Mouse (Mus musculus): ENCODE results near the gene St8sia1. TPM values are rescaled to one million over a fixed set of nuclear protein-coding genes. Genes with fewer than 3 reads are reported as not detected.
A peak's percentile ranks its signal among the peaks of the same experiment; 100 is the strongest.
"Not testable (repeated sequence)": the region's sequence is repeated elsewhere in the genome, so short reads cannot be mapped to it uniquely, and the experiment has no call there.

Gene St8sia1
- polyA plus RNA-seq (2014; fragmentation: Nextera tagmentation; extraction: Ambion mirVana) = 3.6 and 5.2 TPM in 2 replicates

DNA sequence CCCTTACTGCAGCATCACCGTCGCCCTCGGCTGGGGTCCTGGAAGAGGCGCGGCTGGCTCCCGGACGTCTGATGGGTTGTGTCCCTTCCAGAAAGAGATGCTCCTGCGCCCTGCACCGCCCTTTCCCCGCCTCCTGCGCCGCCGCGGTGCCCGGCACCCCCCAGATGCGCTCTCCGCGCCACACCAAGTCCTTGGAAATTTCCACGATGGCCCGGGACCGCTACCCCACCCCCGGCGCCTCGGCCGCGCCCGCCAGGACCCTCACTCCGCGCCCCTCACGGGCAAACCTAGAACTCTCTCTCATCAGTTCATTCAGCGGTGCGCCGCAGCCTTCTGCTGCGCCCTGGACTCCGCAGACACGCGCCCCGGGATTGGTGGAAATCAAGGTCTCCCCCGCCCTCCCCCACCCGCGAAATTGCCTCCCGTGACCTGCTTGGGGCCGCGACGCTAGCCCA lies at the start of gene St8sia1:
TSS of gene St8sia1 (minus strand) at position 377 of the 455 bp plus-strand sequence.
- H3K4me1 ChIP-seq (ENCODE audit: control insufficient read depth, insufficient read depth, low read length) = 0 out of 2 replicates have a peak, but pooled peaks cover 5% of the 10 kb centered on the region
- H3K27ac ChIP-seq (ENCODE audit: low read depth, low read length) = peak within 1 kb of the TSS; percentile 29; the same call in 1 of the 2 replicates
- H3K9ac ChIP-seq (ENCODE audit: low read depth, low read length) = peak within 1 kb of the TSS; percentile 70
- ATAC-seq (replicated peaks; ENCODE audit: insufficient number of reproducible peaks, low FRiP score, low TSS enrichment) = peak; percentile 62
- H3K27me3 ChIP-seq (ENCODE audit: control insufficient read depth, insufficient read depth, low read length) = peaks cover 11% of the 10 kb centered on the region
- H3K4me3 ChIP-seq (ENCODE audit: low read depth, low read length) = peak within 1 kb of the TSS; percentile 66
- no peaks in the 10 kb centered on the region for H3K36me3 ChIP-seq (ENCODE audit: control insufficient read depth, insufficient read depth, low read length)
- H3K9me3 ChIP-seq (replicated peaks; ENCODE audit: control insufficient read depth, low read length) = peaks cover 2% of the 10 kb centered on the region; the same call in 1 of the 2 replicates
- H3K4me2 ChIP-seq = peak within 1 kb of the TSS; percentile 97
- WGBS (ENCODE audit: insufficient replicate concordance) = under 1% methylated on average over 45 of the region's 45 CpGs

GRCm38 (mm10) chr6:143012513-143013215 lies 48.4 kb upstream of the St8sia1 start:
- Histone ChIP-seq H3K36me3 (ENCODE audit: control insufficient read depth, insufficient read depth, low read length) (peaks cover 4% of the 10 kb centered on the region; the same call in 1 of the 2 replicates), H3K4me3 (ENCODE audit: low read depth, low read length) (no peak overlapping the region), H3K4me2 (no peak overlapping the region), H3K27me3 (ENCODE audit: control insufficient read depth, insufficient read depth, low read length) (no peaks in the 10 kb centered on the region), H3K4me1 (ENCODE audit: control insufficient read depth, insufficient read depth, low read length) (no peaks in the 10 kb centered on the region), H3K9ac (ENCODE audit: low read depth, low read length) (no peak overlapping the region), H3K9me3 (replicated peaks; ENCODE audit: control insufficient read depth, low read length) (no peaks in the 10 kb centered on the region), H3K27ac (ENCODE audit: low read depth, low read length) (no peak overlapping the region)
- ATAC-seq (replicated peaks; ENCODE audit: insufficient number of reproducible peaks, low FRiP score, low TSS enrichment) = no peak
- 88% methylated on average over 15 of the region's 15 CpGs for WGBS (ENCODE audit: insufficient replicate concordance)

DNA sequence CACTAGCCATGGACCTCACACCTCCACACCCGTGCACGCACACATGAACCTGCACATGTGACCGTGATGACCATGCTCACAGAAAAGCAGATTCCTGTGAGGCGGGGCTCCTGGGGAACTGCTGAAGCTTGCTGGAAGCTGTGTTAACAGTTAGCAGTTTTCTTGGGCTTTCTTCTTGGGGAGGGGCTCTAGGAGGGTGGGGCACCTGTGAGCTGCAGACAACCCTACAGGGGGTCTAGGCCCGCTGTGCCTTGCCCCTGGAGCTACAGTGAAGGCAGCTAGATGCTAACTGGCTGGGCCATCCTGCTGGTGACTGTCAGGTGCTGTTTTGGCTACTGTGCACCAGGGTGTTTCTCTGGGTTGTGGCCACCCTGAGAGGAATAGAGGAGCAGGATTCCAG lies 44.6 kb upstream of the St8sia1 start:
- H3K4me2 ChIP-seq = no peak overlapping the region
- no peak for ATAC-seq (replicated peaks; ENCODE audit: insufficient number of reproducible peaks, low FRiP score, low TSS enrichment)
- H3K4me1 ChIP-seq (ENCODE audit: control insufficient read depth, insufficient read depth, low read length) = no peaks in the 10 kb centered on the region
- 74% methylated on average over 5 of the region's 5 CpGs for WGBS (ENCODE audit: insufficient replicate concordance)
- no peak overlapping the region for H3K4me3 ChIP-seq (ENCODE audit: low read depth, low read length)
- no peak overlapping the region for H3K27ac ChIP-seq (ENCODE audit: low read depth, low read length)
- H3K36me3 ChIP-seq (ENCODE audit: control insufficient read depth, insufficient read depth, low read length) = peaks cover 4% of the 10 kb centered on the region; the same call in 1 of the 2 replicates
- no peaks in the 10 kb centered on the region; the same call in 1 of the 2 replicates for H3K9me3 ChIP-seq (replicated peaks; ENCODE audit: control insufficient read depth, low read length)
- H3K9ac ChIP-seq (ENCODE audit: low read depth, low read length) = no peak overlapping the region
- no peaks in the 10 kb centered on the region for H3K27me3 ChIP-seq (ENCODE audit: control insufficient read depth, insufficient read depth, low read length)

GRCm38 (mm10) chr6:143005209-143005608 lies 41.0 kb upstream of the St8sia1 start:
- H3K4me1 ChIP-seq (ENCODE audit: control insufficient read depth, insufficient read depth, low read length); ATAC-seq (replicated peaks; ENCODE audit: insufficient number of reproducible peaks, low FRiP score, low TSS enrichment); H3K36me3 ChIP-seq (ENCODE audit: control insufficient read depth, insufficient read depth, low read length); H3K4me3 ChIP-seq (ENCODE audit: low read depth, low read length); H3K9me3 ChIP-seq (replicated peaks; ENCODE audit: control insufficient read depth, low read length); H3K9ac ChIP-seq (ENCODE audit: low read depth, low read length); H3K4me2 ChIP-seq; H3K27me3 ChIP-seq (ENCODE audit: control insufficient read depth, insufficient read depth, low read length); H3K27ac ChIP-seq (ENCODE audit: low read depth, low read length): not testable (repeated sequence)
- WGBS (ENCODE audit: insufficient replicate concordance) = 84% methylated on average over 9 of the region's 9 CpGs

DNA sequence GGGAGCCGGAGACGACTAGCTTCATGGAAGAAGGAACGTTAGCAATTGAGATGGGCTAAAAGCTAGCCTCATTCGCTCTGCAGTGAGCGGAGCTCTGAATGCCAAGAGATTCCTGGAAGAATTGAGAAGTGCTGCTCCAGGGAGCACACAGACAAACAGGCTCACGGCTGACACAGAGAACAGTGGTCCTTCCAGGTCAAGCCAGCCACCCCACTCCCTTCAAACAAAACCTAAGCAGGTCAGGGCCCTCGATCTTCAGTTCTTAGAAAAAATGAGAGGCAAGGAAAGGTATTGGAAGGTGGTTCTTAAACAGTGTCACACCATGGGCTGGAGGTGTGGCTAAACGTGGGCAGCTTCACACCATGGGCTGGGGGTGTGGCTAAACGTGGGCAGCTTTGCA lies 40.5 kb upstream of the St8sia1 start:
- H3K27ac ChIP-seq (ENCODE audit: low read depth, low read length) = no peak overlapping the region
- no peak overlapping the region for H3K4me3 ChIP-seq (ENCODE audit: low read depth, low read length)
- 0 out of 2 replicates have a peak, but pooled peaks cover 2% of the 10 kb centered on the region for H3K4me1 ChIP-seq (ENCODE audit: control insufficient read depth, insufficient read depth, low read length)
- H3K4me2 ChIP-seq = no peak overlapping the region
- no peaks in the 10 kb centered on the region; the same call in 1 of the 2 replicates for H3K9me3 ChIP-seq (replicated peaks; ENCODE audit: control insufficient read depth, low read length)
- no peaks in the 10 kb centered on the region for H3K27me3 ChIP-seq (ENCODE audit: control insufficient read depth, insufficient read depth, low read length)
- no peak overlapping the region for H3K9ac ChIP-seq (ENCODE audit: low read depth, low read length)
- ATAC-seq (replicated peaks; ENCODE audit: insufficient number of reproducible peaks, low FRiP score, low TSS enrichment) = no peak
- no peaks in the 10 kb centered on the region for H3K36me3 ChIP-seq (ENCODE audit: control insufficient read depth, insufficient read depth, low read length)
- WGBS (ENCODE audit: insufficient replicate concordance) = 67% methylated on average over 9 of the region's 9 CpGs

DNA sequence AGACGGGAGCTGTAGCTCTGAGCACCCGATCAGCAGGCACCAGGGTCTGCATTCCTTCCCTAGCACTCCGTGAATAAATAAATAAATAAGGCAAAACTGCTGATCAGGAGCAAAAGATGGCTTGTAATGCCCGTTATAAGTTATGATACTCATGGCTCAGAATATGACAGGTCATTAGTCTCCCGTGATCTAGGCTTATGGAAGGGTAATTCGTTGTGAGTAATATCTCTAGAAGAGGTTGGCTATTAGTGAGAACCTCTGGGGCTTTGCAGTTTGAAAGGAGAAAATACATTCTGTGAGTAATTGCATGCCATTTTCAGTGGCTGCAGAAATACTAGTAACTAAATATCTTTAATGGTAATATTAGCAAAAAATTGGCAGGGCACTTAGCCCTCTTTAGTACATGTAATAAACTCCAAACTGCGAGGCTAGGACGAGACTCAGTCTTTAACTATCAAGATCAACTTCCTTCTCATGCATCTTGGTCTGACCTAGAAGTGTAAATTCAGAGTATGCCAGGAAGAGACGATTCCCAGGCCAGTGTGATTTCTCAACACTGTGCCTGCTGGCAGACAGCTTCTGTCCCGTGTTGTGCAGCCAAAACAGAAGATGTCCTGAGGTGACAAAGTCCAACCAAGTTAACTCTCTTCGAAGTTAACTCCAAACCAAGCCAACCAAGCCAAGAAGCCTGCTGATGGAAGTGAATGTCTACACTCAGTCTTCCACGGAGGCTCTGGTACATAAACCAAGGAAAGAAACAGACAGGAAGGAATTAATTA lies 34.2 kb upstream of the St8sia1 start:
- Histone ChIP-seq H3K9ac (ENCODE audit: low read depth, low read length) (no peak overlapping the region), H3K4me2 (no peak overlapping the region), H3K4me1 (ENCODE audit: control insufficient read depth, insufficient read depth, low read length) (peaks cover 10% of the 10 kb centered on the region; the same call in 1 of the 2 replicates), H3K9me3 (replicated peaks; ENCODE audit: control insufficient read depth, low read length) (no peaks in the 10 kb centered on the region), H3K27ac (ENCODE audit: low read depth, low read length) (no peak overlapping the region), H3K36me3 (ENCODE audit: control insufficient read depth, insufficient read depth, low read length) (no peaks in the 10 kb centered on the region), H3K4me3 (ENCODE audit: low read depth, low read length) (no peak overlapping the region), H3K27me3 (ENCODE audit: control insufficient read depth, insufficient read depth, low read length) (no peaks in the 10 kb centered on the region)
- 62% methylated on average over 12 of the region's 12 CpGs for WGBS (ENCODE audit: insufficient replicate concordance)
- no peak for ATAC-seq (replicated peaks; ENCODE audit: insufficient number of reproducible peaks, low FRiP score, low TSS enrichment)

- Histone ChIP-seq H3K4me3 (ENCODE audit: low read depth, low read length) (no peak overlapping the region), H3K4me2 (no peak overlapping the region), H3K9ac (ENCODE audit: low read depth, low read length) (no peak overlapping the region), H3K27me3 (ENCODE audit: control insufficient read depth, insufficient read depth, low read length) (no peaks in the 10 kb centered on the region), H3K36me3 (ENCODE audit: control insufficient read depth, insufficient read depth, low read length) (no peaks in the 10 kb centered on the region), H3K4me1 (ENCODE audit: control insufficient read depth, insufficient read depth, low read length) (peaks cover 12% of the 10 kb centered on the region; the same call in 1 of the 2 replicates), H3K27ac (ENCODE audit: low read depth, low read length) (no peak overlapping the region), H3K9me3 (replicated peaks; ENCODE audit: control insufficient read depth, low read length) (no peaks in the 10 kb centered on the region)
- no peak for ATAC-seq (replicated peaks; ENCODE audit: insufficient number of reproducible peaks, low FRiP score, low TSS enrichment)
- WGBS (ENCODE audit: insufficient replicate concordance) = 77% methylated on average over 3 of the region's 3 CpGs
These were observed 32.6 kb upstream of the St8sia1 start for GRCm38 (mm10) chr6:142996887-142997286.

DNA sequence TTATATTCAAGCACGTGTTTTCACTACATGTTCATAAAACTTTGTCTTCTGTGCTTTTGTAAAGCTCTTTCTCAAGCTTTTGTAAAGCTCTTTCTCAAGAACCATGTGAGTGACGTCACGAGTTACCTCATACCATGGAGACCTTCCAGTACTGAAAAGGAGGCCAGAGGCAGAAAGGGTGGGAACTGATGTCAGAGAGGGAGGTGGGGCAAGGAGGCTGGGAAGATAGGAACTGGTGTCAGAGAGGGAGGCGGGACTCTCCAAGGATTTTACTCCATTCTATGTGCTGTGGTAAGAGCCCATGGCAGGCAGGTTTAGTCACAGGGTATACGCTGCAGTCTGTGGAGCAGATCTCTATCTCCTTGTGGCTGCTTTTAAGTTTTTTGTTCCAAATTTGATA lies 31.3 kb upstream of the St8sia1 start:
- Histone ChIP-seq H3K36me3 (ENCODE audit: control insufficient read depth, insufficient read depth, low read length) (no peaks in the 10 kb centered on the region), H3K9ac (ENCODE audit: low read depth, low read length) (no peak overlapping the region), H3K4me3 (ENCODE audit: low read depth, low read length) (no peak overlapping the region), H3K27me3 (ENCODE audit: control insufficient read depth, insufficient read depth, low read length) (no peaks in the 10 kb centered on the region), H3K4me1 (ENCODE audit: control insufficient read depth, insufficient read depth, low read length) (peaks cover 16% of the 10 kb centered on the region), H3K4me2 (no peak overlapping the region), H3K27ac (ENCODE audit: low read depth, low read length) (no peak overlapping the region), H3K9me3 (replicated peaks; ENCODE audit: control insufficient read depth, low read length) (no peaks in the 10 kb centered on the region)
- no peak for ATAC-seq (replicated peaks; ENCODE audit: insufficient number of reproducible peaks, low FRiP score, low TSS enrichment)
- WGBS (ENCODE audit: insufficient replicate concordance) = 64% methylated on average over 5 of the region's 5 CpGs
